Mouse (Mus musculus): ENCODE measurements around the gene Snx11.

DNA sequence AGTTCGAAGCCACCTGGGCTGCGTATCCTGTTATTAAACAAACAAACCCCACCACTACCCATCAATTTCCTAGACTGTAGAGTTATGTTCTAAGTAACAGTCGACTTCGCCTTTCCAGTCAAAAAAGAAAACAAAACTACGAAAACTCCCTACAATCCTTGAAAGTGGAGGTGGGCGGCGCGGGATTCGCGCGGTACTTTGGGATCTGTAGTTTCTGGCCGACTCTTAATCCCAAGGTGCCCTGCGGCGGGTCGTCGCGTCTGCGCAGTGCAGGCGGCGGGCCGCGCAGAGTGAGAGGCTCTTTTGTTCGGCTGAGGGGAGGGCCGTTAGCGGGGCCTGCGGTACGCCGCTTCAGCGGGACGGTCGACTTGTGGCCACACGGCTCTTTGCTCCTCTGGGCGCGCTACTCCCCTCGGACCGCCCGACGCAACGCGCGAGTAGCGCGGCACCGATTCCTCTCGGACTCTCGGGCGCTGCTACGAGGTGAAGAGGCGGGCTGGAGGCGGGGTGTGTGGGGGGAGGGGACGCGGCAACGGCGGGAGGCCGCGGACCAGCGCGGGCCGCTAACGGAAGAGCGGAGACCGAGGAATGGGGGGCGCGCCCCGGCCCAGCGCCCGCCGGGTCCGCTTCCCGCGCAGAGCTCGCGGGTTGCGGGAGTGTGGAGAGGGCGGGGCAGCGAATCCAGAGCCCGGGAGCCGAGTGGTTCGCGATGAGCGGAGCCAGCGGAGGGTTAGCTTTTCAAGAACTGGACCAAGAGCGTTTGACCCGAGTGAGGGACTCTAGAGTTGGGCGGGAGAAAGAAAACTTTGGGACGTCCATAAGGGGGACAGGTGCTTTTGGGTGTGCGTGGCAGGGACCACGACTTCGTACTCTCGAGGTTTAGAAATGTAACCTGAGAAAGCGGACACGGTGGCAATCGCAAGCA, 11.8 kb upstream of the Snx11 start, which contains the start of gene Cbx1:
- no peak for TF ChIP-seq CTCF (IDR thresholded peaks at IDR 0.05)
- TF ChIP-seq EP300 (IDR thresholded peaks at IDR 0.05): 0 out of 2 replicates have a peak, but pooled peaks have one; percentile 22
